Mouse (Mus musculus) heart, embryonic 12.5 days (tissue): ENCODE measurements around the gene Sec31a. TPM values are rescaled to one million over a fixed set of nuclear protein-coding genes. Genes with fewer than 3 reads are reported as not detected.

ENCODE experiments used
- ATAC-seq: fragments of 200-750 bp; cut with Nextera tagmentation; 2 replicates; pipeline ENCODE4 v1.8.0; 2017; ENCODE audit warnings: moderate TSS enrichment, moderate library complexity; ENCODE audit not compliant: insufficient number of reproducible peaks, low FRiP score
- H3K27ac ChIP-seq: fragments of 300-500 bp; sonication (generic); 2 replicates; pipeline ENCODE4 v1.5.1; 2016; ENCODE audit warnings: mild to moderate bottlenecking, moderate library complexity; ENCODE audit not compliant: poor library complexity, severe bottlenecking
- H3K27me3 ChIP-seq: fragments of 300-500 bp; sonication (generic); replicated peaks from 2 replicates; pipeline ENCODE4 v1.6.1; 2016; ENCODE audit warnings: mild to moderate bottlenecking, moderate library complexity
- H3K36me3 ChIP-seq: fragments of 300-500 bp; sonication (generic); 2 replicates; pipeline ENCODE4 v1.6.1; 2016; ENCODE audit warnings: mild to moderate bottlenecking, moderate library complexity
- H3K4me1 ChIP-seq: fragments of 300-500 bp; sonication (generic); replicated peaks from 2 replicates; pipeline ENCODE4 v1.6.1; 2016; ENCODE audit warnings: mild to moderate bottlenecking
- H3K4me2 ChIP-seq: fragments of 300-500 bp; sonication (generic); 2 replicates; pipeline ENCODE4 v1.6.1; 2016; ENCODE audit warnings: mild to moderate bottlenecking, moderate library complexity
- H3K4me3 ChIP-seq: fragments of 300-500 bp; sonication (generic); 2 replicates; pipeline ENCODE4 v1.5.1; 2016; ENCODE audit warnings: mild to moderate bottlenecking
- H3K9ac ChIP-seq: fragments of 300-500 bp; sonication (generic); 2 replicates; pipeline ENCODE4 v1.6.1; 2016; ENCODE audit warnings: mild to moderate bottlenecking, moderate library complexity
- H3K9me3 ChIP-seq: fragments of 300-500 bp; sonication (generic); replicated peaks from 2 replicates; pipeline ENCODE4 v1.6.1; 2016; ENCODE audit warnings: mild to moderate bottlenecking, moderate library complexity
- WGBS: fragments of 180-500 bp; shearing (Covaris S2); methylation state at CpG from one replicate; pipeline ENCODE4 v1.1.7; 2016; 5-methylcytosine and 5-hydroxymethylcytosine counted together
- polyA plus RNA-seq: library from polyadenylated mRNA; unstranded; fragments of >200 nt; fragmentation: Nextera tagmentation; extraction: Ambion mirVana; gene quantifications from 2 replicates; pipeline ENCODE4 v1.2.1, GENCODE M21; 2016

Gene Sec31a
- polyA plus RNA-seq, 1 experiment from 2014 or later: 177 TPM

DNA sequence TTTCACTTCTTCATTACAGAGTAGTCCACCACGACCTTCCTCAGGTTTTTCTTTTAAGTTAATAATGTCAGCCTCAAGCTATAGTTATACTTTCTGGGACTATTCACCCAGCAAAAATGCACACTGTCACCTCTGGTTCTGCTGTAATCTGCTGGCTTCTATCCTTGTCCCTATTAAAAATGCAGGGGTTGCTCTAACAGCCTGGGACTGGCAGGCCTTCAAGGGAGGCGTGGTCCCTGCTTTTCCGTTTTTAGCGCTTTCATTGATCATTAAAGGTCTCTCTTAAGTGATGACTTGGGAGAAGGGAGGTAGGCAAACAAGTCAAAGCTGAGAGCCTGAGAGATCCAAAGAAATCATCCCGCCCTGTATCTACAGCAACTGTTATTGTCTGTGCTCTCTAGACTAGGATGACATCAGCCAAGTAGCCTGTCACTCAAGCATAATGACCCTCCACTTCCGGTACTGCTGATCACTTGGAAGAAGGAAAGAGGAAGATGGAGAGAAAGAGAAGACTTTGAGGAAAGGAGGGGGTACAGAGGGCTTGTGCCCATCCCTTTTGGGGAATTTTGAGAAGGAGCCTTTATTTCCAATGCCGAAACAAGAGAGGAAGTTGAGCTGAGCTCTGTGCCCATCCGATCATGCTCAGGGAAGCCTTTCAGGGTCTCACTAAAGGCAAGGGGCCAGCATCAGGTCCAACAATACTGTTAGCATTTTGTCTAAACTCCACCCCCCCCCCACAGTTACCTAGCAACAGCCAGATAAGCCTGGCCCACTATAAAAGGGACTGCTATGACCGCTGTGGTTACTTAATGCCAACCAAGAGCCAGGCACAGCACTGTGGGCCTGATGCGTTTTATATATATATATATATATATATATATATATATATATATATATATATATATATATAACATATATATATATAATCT lies 66.5 kb downstream of the Sec31a start:
- H3K4me1 ChIP-seq: peaks cover 50% of the 10 kb centered on the region
- 53% methylated on average over 10 of the region's 10 CpGs for WGBS
- H3K4me2 ChIP-seq: no peak overlapping the region
- peak overlapping the region; percentile 46 for H3K27ac ChIP-seq
- ATAC-seq: no peak
- no peaks in the 10 kb centered on the region for H3K36me3 ChIP-seq
- no peaks in the 10 kb centered on the region for H3K9me3 ChIP-seq
- no peaks in the 10 kb centered on the region for H3K27me3 ChIP-seq
- H3K4me3 ChIP-seq: no peak overlapping the region
- H3K9ac ChIP-seq: no peak overlapping the region

DNA sequence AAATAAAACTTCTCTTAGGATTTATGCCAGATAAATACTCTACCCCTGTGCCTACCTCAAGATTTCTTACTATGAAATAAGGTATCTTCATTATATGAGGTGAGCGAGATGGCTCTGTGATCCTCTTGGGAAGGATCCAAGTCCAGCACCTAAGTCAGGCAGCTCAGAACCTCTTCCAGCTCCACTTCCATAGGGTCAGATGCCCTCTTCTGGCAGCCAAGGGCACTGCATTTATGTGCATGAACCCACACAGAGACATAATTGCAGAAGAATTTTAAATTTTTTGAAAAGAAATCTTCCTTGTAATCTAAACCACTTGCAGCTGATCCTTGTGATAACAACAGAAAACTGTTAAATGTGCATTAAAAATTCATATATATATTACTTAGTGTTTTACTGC lies 70.9 kb downstream of the Sec31a start:
- Histone ChIP-seq H3K27me3 (no peaks in the 10 kb centered on the region), H3K27ac (no peak overlapping the region), H3K36me3 (no peaks in the 10 kb centered on the region), H3K9me3 (no peaks in the 10 kb centered on the region), H3K9ac (no peak overlapping the region), H3K4me2 (no peak overlapping the region), H3K4me1 (peaks cover 29% of the 10 kb centered on the region), H3K4me3 (no peak overlapping the region)
- ATAC-seq: no peak
- 89% methylated on average over 1 of the region's 1 CpGs for WGBS

DNA sequence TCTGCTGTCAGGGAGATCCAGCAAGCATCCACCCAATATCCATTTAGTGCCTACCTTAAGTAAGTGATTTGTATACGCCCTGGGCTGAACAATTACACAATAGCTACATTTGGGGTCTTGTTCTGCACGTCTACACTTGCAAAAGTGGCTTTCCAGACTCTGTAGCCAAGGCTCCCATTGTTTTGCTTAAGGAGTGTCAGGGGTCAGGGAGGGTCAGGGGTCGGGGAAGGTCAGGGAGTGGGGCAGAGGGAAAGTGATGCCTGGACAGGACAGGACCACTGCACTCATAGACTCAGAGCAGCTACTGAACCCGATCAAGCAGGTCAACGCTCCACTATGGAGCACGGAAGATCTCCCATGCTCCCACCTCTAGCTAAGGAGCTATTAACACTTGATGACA lies 72.9 kb downstream of the Sec31a start:
- 61% methylated on average over 6 of the region's 6 CpGs for WGBS
- no peak overlapping the region for H3K4me2 ChIP-seq
- no peak for ATAC-seq

DNA sequence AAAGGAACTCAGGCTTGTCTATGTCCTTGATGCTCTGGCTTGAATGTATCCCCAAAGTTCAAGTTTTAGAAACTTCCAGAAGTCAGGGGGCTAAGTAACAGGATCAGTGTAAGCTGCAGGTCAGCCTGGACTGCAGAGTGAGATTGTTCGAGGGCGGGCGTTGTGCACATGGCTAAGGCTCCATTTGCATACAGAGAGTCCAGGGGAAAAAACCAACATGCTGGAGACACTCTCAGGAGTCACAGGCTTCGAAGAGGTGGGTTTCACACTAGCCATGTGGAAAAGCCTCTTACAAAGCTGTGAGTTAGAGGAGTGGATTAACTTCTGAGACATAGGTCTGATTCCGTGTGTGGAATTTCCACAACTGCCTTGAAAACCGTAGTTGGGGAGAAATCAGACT lies 73.6 kb downstream of the Sec31a start:
- Histone ChIP-seq H3K36me3 (no peaks in the 10 kb centered on the region), H3K27ac (no peak overlapping the region), H3K9ac (no peak overlapping the region), H3K4me2 (no peak overlapping the region), H3K27me3 (no peaks in the 10 kb centered on the region), H3K9me3 (no peaks in the 10 kb centered on the region), H3K4me3 (no peak overlapping the region), H3K4me1 (peaks cover 19% of the 10 kb centered on the region)
- 80% methylated on average over 6 of the region's 6 CpGs for WGBS
- no peak for ATAC-seq

More for the DNA sequence above, 72.9 kb downstream of the Sec31a start:
- no peaks in the 10 kb centered on the region for H3K27me3 ChIP-seq
- peaks cover 19% of the 10 kb centered on the region for H3K4me1 ChIP-seq
- H3K36me3 ChIP-seq: no peaks in the 10 kb centered on the region
- no peak overlapping the region for H3K27ac ChIP-seq
- no peaks in the 10 kb centered on the region for H3K9me3 ChIP-seq
- no peak overlapping the region for H3K4me3 ChIP-seq
- H3K9ac ChIP-seq: no peak overlapping the region

DNA sequence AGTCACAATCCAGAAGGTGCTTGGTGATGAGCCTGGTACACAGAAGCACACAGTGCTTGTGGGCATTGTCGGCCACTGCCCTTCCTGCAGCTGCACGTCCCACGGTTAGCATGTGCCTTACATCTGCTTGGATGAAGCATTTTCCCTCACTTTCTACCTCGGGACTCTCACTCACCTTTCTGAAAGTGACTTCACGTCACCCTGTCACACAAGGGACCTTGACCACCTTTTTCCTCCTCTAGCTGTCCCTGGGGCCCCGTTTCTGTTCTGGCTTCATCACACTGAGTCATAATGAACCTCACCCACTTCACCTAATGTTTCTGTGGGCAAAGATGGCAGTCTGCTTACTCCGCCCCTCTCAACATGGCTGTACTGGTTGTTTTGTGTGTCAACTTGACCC lies 75.0 kb downstream of the Sec31a start:
- H3K27me3 ChIP-seq: 0 out of 2 replicates have a peak, but pooled peaks cover 3% of the 10 kb centered on the region
- ATAC-seq: no peak
- no peak overlapping the region for H3K9ac ChIP-seq
- WGBS: 82% methylated on average over 7 of the region's 7 CpGs
- no peak overlapping the region for H3K27ac ChIP-seq
- H3K4me2 ChIP-seq: no peak overlapping the region
- no peak overlapping the region for H3K4me3 ChIP-seq
- H3K4me1 ChIP-seq: peaks cover 14% of the 10 kb centered on the region
- no peaks in the 10 kb centered on the region for H3K36me3 ChIP-seq
- H3K9me3 ChIP-seq: no peaks in the 10 kb centered on the region

DNA sequence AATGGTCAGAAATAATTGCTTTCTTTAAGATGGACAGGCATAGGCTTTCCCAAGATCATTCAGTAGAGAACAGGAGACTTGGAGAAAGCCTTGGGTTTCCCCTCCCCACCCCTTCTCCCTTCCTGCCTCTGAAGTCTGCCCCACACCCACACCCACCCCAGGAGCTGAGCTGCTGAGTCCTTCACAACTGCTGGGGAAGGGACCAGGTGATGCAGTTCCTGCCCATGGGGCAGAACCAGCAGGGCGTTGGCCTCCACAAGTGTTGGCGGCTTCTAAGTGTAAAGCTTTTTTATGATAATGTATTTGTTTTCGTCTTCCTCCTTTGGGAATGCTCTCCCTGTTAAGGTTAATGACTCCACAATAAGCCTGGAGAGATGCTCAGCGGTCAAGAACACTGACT lies 78.2 kb downstream of the Sec31a start:
- Histone ChIP-seq H3K9me3 (no peaks in the 10 kb centered on the region), H3K36me3 (no peaks in the 10 kb centered on the region), H3K4me1 (peaks cover 15% of the 10 kb centered on the region), H3K27ac (no peak overlapping the region), H3K27me3 (0 out of 2 replicates have a peak, but pooled peaks cover 3% of the 10 kb centered on the region), H3K4me2 (no peak overlapping the region), H3K9ac (no peak overlapping the region), H3K4me3 (no peak overlapping the region)
- WGBS: 79% methylated on average over 4 of the region's 4 CpGs
- ATAC-seq: no peak

DNA sequence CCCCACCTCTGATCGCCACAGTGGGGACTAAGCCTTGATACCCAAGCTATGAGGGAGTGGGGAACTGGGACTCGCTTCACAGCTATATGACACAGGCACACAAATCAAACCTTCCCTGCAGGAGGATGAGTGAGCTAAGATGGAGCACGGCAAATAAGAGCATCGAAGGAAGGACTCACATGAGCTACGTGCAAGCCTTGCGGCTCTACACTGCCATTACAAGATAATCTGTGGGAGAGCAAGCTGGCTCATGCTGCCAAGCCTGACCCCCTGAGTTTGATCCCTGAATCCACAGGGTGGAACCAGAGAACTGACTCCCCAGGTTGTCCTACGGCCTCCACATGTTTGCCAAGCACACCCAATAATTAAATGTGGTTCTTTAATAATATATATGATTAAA lies 79.2 kb downstream of the Sec31a start:
- WGBS: 80% methylated on average over 7 of the region's 7 CpGs
- no peaks in the 10 kb centered on the region for H3K9me3 ChIP-seq
- no peak overlapping the region for H3K4me3 ChIP-seq
- no peaks in the 10 kb centered on the region for H3K36me3 ChIP-seq
- peaks cover 21% of the 10 kb centered on the region for H3K4me1 ChIP-seq
- H3K27ac ChIP-seq: no peak overlapping the region
- no peak overlapping the region for H3K4me2 ChIP-seq
- H3K27me3 ChIP-seq: 0 out of 2 replicates have a peak, but pooled peaks cover 3% of the 10 kb centered on the region
- no peak overlapping the region for H3K9ac ChIP-seq
- no peak for ATAC-seq

DNA sequence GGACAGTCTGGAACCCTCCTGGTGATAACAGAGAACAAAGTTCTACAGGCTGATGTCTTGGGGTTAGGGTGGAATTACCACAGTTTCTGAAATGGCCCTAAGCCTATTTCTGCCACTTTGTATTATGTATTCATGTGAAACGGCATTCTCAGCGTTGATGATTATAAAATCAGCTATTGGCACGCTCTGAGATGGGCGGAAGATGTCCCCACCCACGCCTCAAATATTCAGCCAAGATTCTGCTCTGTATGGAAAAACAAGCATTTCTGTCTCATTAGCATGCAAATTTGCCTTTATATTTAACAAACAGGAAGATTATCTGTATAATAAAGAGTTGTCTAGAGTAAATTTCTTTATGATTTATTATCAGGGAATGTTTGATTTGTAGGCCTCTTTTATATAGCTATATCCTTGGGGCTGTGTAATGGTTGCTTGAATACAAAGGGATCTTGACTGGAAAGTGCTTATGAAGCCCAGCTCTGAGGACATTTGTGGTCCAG lies 80.4 kb downstream of the Sec31a start:
- WGBS: 87% methylated on average over 5 of the region's 5 CpGs
- Histone ChIP-seq H3K27ac (no peak overlapping the region), H3K9ac (no peak overlapping the region), H3K4me1 (peaks cover 21% of the 10 kb centered on the region), H3K27me3 (0 out of 2 replicates have a peak, but pooled peaks cover 3% of the 10 kb centered on the region), H3K9me3 (no peaks in the 10 kb centered on the region), H3K4me3 (no peak overlapping the region), H3K4me2 (no peak overlapping the region), H3K36me3 (no peaks in the 10 kb centered on the region)
- no peak for ATAC-seq

DNA sequence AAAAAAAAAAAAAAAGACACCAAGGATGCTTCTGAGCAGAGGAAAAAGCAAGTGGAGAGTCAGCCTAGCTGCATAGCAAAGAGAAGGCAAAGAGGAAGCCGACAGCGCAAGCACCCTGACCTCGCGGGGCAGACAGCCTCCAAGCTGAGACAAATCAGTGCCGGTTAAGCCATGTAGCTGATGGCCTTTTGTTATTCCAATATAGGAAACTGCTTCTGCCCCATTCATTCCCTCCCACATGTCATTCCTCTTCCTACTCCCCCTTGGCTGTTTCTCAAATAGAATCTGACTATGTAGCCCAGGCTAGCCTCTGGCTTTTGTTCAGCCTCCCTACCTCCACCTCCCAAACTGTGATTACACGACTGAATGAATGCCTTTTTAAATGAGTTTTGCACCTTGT lies 81.3 kb downstream of the Sec31a start:
- H3K27ac ChIP-seq: no peak overlapping the region
- no peak for ATAC-seq
- 59% methylated on average over 6 of the region's 6 CpGs for WGBS
- no peaks in the 10 kb centered on the region for H3K9me3 ChIP-seq
- H3K9ac ChIP-seq: no peak overlapping the region
- peaks cover 21% of the 10 kb centered on the region for H3K4me1 ChIP-seq
- H3K4me2 ChIP-seq: no peak overlapping the region
- 0 out of 2 replicates have a peak, but pooled peaks cover 3% of the 10 kb centered on the region for H3K27me3 ChIP-seq
- H3K36me3 ChIP-seq: no peaks in the 10 kb centered on the region
- no peak overlapping the region for H3K4me3 ChIP-seq

DNA sequence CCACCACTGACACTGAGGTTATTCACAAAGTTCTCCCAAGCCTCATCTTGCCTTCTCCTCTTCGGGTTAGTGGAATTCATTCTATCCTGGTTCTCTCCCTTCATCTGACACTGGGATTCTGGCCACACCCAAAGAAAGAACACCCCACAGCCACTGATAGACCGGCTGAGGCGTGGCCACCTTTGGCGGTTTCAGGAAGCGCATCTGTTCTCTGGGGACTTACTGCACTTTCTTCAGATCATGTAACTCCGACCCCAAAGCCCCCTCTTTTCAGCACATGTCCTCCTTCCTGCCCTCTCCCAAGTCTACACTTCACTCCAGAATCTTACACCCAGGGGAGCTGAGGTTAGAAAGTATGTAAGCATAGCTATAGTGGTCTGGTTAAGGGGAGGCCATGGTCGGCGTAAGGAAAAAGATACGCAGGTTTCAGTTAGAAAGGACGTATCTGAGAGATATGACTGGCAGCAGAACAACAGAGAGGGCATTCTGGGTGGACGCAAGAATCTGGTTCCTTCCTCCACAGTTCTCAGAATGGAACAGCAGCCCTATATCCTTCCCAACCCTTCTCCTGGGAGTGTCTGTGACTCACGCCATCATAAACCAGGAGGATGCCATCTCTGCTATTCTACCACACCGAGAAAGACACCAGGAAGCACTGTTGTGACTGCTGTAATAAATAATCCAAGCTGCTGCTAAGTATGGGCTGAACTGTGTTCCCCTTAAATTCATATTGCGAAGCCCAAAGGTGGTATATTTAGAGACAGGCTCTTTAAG lies 82.2 kb downstream of the Sec31a start:
- 51% methylated on average over 14 of the region's 14 CpGs for WGBS
- Histone ChIP-seq H3K27ac (no peak overlapping the region), H3K4me2 (no peak overlapping the region)

More for the DNA sequence above, 82.2 kb downstream of the Sec31a start:
- no peaks in the 10 kb centered on the region for H3K9me3 ChIP-seq
- no peak for ATAC-seq
- no peak overlapping the region for H3K4me3 ChIP-seq
- no peak overlapping the region for H3K9ac ChIP-seq
- peaks cover 28% of the 10 kb centered on the region for H3K4me1 ChIP-seq
- 0 out of 2 replicates have a peak, but pooled peaks cover 3% of the 10 kb centered on the region for H3K27me3 ChIP-seq
- no peaks in the 10 kb centered on the region for H3K36me3 ChIP-seq
